Mouse (Mus musculus) cerebellum, adult 2 months (tissue): ENCODE measurements around the gene Wwox. TPM values are rescaled to one million over a fixed set of nuclear protein-coding genes. Genes with fewer than 3 reads are reported as not detected.

Experiments used
- DNase-seq, 2 experiments: peaks; one replicate each; pipeline ENCODE4 v3.0.0; 2021
- H3K27ac ChIP-seq: fragments of 200-500 bp; 2 replicates; pipeline ENCODE4 v1.5.1; 2012; ENCODE audit warnings: low read length, control low read depth, inconsistent platforms; ENCODE audit not compliant: insufficient read depth
- H3K27me3 ChIP-seq: fragments of 200-500 bp; 2 replicates; pipeline ENCODE4 v1.6.1; 2012; ENCODE audit warnings: inconsistent platforms, mild to moderate bottlenecking, low read length, moderate library complexity; ENCODE audit not compliant: control insufficient read depth, insufficient read depth
- H3K4me1 ChIP-seq: fragments of 200-500 bp; 2 replicates; pipeline ENCODE4 v1.6.1; 2011; ENCODE audit warnings: low read length; ENCODE audit not compliant: control insufficient read depth, insufficient read depth
- H3K4me3 ChIP-seq: fragments of 200-500 bp; replicated peaks from 2 replicates; pipeline ENCODE3; 2011; ENCODE audit warnings: mild to moderate bottlenecking, low read depth, low read length, control low read depth; ENCODE audit not compliant: insufficient read depth
- CTCF ChIP-seq: fragments of 200-500 bp; IDR thresholded peaks from 2 replicates; pipeline ENCODE4 v1.5.1; 2011; ENCODE audit warnings: low read depth, mild to moderate bottlenecking, control low read depth, low read length, moderate library complexity, borderline replicate concordance; ENCODE audit not compliant: insufficient read depth
- POLR2A ChIP-seq: fragments of 200-500 bp; IDR thresholded peaks from 2 replicates; pipeline ENCODE4 v1.6.1; 2011; ENCODE audit warnings: low read length, control low read depth, borderline replicate concordance; ENCODE audit not compliant: insufficient read depth
- WGBS: fragments of 180-500 bp; shearing (Covaris S2); methylation state at CpG from one replicate; pipeline ENCODE4 v1.1.7; 2018; 5-methylcytosine and 5-hydroxymethylcytosine counted together
- polyA plus RNA-seq: library from polyadenylated mRNA; depleted of rRNA; stranded (reverse); fragments of >200 nt; gene quantifications from 2 replicates; pipeline ENCODE4 v1.2.3, GENCODE M21; 2012

Wwox gene
- polyA plus RNA-seq, 1 experiment, result 35.2 TPM

GRCm38 (mm10) chr8:114634151-114634550 is 194.7 kb downstream of the Wwox start:
- 91% methylated on average over 2 of the region's 2 CpGs for WGBS
- TF ChIP-seq CTCF (no peak), POLR2A (no peak)

GRCm38 (mm10) chr8:114634669-114635410 is 195.4 kb downstream of the Wwox start:
- 77% methylated on average over 9 of the region's 9 CpGs for WGBS
- TF ChIP-seq CTCF, result no peak
- no peak for TF ChIP-seq POLR2A
- Histone ChIP-seq H3K27me3 (no peaks in the 10 kb centered on the region), H3K27ac (no peak overlapping the region), H3K4me3 (no peak overlapping the region), H3K4me1 (no peaks in the 10 kb centered on the region)
- no peak for DNase-seq

More at GRCm38 (mm10) chr8:114634151-114634550, 194.7 kb downstream of the Wwox start:
- Histone ChIP-seq H3K4me3 (no peak overlapping the region), H3K27ac (no peak overlapping the region), H3K27me3 (no peaks in the 10 kb centered on the region), H3K4me1 (no peaks in the 10 kb centered on the region)
- DNase-seq, result no peak

- no peaks in the 10 kb centered on the region for H3K4me1 ChIP-seq
- no peaks in the 10 kb centered on the region for H3K27me3 ChIP-seq
- no peak for TF ChIP-seq CTCF
- TF ChIP-seq POLR2A, result no peak
- H3K27ac ChIP-seq, result no peak overlapping the region
- H3K4me3 ChIP-seq, result no peak overlapping the region
- no peak for DNase-seq
- WGBS, result 86% methylated on average over 5 of the region's 5 CpGs
These were observed 196.9 kb downstream of the Wwox start for GRCm38 (mm10) chr8:114636376-114636775.

GRCm38 (mm10) chr8:114641809-114642208 is 202.4 kb downstream of the Wwox start:
- 95% methylated on average over 9 of the region's 9 CpGs for WGBS
- Histone ChIP-seq H3K4me1 (no peaks in the 10 kb centered on the region), H3K27me3 (no peaks in the 10 kb centered on the region), H3K27ac (no peak overlapping the region), H3K4me3 (no peak overlapping the region)
- DNase-seq, result no peak
- no peak for TF ChIP-seq POLR2A
- TF ChIP-seq CTCF, result no peak

GRCm38 (mm10) chr8:114650789-114651188 is 211.3 kb downstream of the Wwox start:
- Histone ChIP-seq H3K4me1 (no peaks in the 10 kb centered on the region; the same call in 1 of the 2 replicates), H3K4me3 (no peak overlapping the region), H3K27me3 (no peaks in the 10 kb centered on the region), H3K27ac (no peak overlapping the region)
- TF ChIP-seq CTCF (no peak), POLR2A (no peak)
- peak; percentile 44 to 52 for DNase-seq
- WGBS, result 38% methylated on average over 14 of the region's 14 CpGs

GRCm38 (mm10) chr8:114657789-114658188 is 218.3 kb downstream of the Wwox start:
- WGBS, result 13% methylated on average over 4 of the region's 4 CpGs
- H3K4me1 ChIP-seq, result peaks cover 5% of the 10 kb centered on the region
- no peak overlapping the region for H3K4me3 ChIP-seq
- peak; percentile 66 to 76 for DNase-seq
- peak overlapping the region; percentile 32; the same call in 1 of the 2 replicates for H3K27ac ChIP-seq
- TF ChIP-seq CTCF, result peak; percentile 62
- no peak for TF ChIP-seq POLR2A
- no peaks in the 10 kb centered on the region for H3K27me3 ChIP-seq

GRCm38 (mm10) chr8:114658475-114658874 is 219.0 kb downstream of the Wwox start:
- DNase-seq, result no peak
- TF ChIP-seq CTCF (no peak), POLR2A (no peak)
- Histone ChIP-seq H3K4me1 (peaks cover 5% of the 10 kb centered on the region), H3K27ac (no peak overlapping the region), H3K4me3 (no peak overlapping the region), H3K27me3 (no peaks in the 10 kb centered on the region)
- 80% methylated on average over 4 of the region's 4 CpGs for WGBS

- Histone ChIP-seq H3K27ac (no peak overlapping the region), H3K27me3 (no peaks in the 10 kb centered on the region), H3K4me3 (no peak overlapping the region), H3K4me1 (peaks cover 5% of the 10 kb centered on the region; the same call in 1 of the 2 replicates)
- 81% methylated on average over 7 of the region's 7 CpGs for WGBS
- no peak for TF ChIP-seq POLR2A
- no peak for TF ChIP-seq CTCF
- no peak for DNase-seq
These were observed 223.6 kb downstream of the Wwox start for GRCm38 (mm10) chr8:114663053-114663452.
